Mouse (Mus musculus): ENCODE measurements at regions not wholly inside any gene's neighbourhood (a gene's known extent, or its start where the extent isn't known, plus 50 kb on each side); places are given as distances from the start of the nearest gene placed in this dataset.

GRCm38 (mm10) chr12:26723399-26723798 is 254.4 kb downstream of the Cmpk2 start:
- in situ Hi-C loops (cut with MboI; ENCODE audit: low pct_ligation_motif_present, low pct_unique_long_range_greater_than_20kb, low sequenced_read_pairs), result no loop called here
- H3K27ac ChIP-seq (ENCODE audit: insufficient read depth, low read depth), result no peak overlapping the region
- H3K9ac ChIP-seq (ENCODE audit: insufficient read depth, low read depth), result no peak overlapping the region
- H3K9me3 ChIP-seq (replicated peaks; ENCODE audit: low read length), result no peaks in the 10 kb centered on the region
- no peak overlapping the region for H3K4me3 ChIP-seq (replicated peaks in 1 of 3; ENCODE audit: low read depth in 2 of 3, low read length in 2 of 3, poor library complexity in 1 of 3)
- H3K4me1 ChIP-seq (ENCODE audit: control insufficient read depth in 1 of 2, insufficient read depth in 2 of 2), result peaks cover 0 to 12% of the 10 kb centered on the region in 2 experiments; a peak in 2 of 4 replicates
- no peaks in the 10 kb centered on the region for H3K79me2 ChIP-seq (replicated peaks; ENCODE audit: control insufficient read depth, extremely low read depth, insufficient read depth, poor library complexity, severe bottlenecking)
- dilution Hi-C loops (cut with MboI; ENCODE audit: extremely low pct_ligation_motif_present, extremely low pct_unique_long_range_greater_than_20kb, low sequenced_read_pairs), result no loop called here
- H3K27me3 ChIP-seq (replicated peaks), result no peaks in the 10 kb centered on the region
- no peak overlapping the region for H3K4me2 ChIP-seq (ENCODE audit: insufficient read depth, low read depth, poor library complexity, severe bottlenecking)
- no peak for TF ChIP-seq RAD21 (IDR thresholded peaks at IDR 0.05; ENCODE audit: low read depth, low read length)
- no peak for DNase-seq (ENCODE audit: extremely low read depth)
- no peaks in the 10 kb centered on the region for H3K36me3 ChIP-seq (replicated peaks in 1 of 2; ENCODE audit: control insufficient read depth in 1 of 2, insufficient read depth in 1 of 2, low read length in 1 of 2)

- Histone ChIP-seq H3K27me3 (replicated peaks) (no peaks in the 10 kb centered on the region), H3K79me2 (replicated peaks; ENCODE audit: control insufficient read depth, extremely low read depth, insufficient read depth, poor library complexity, severe bottlenecking) (no peaks in the 10 kb centered on the region), H3K9me3 (replicated peaks; ENCODE audit: low read length) (no peaks in the 10 kb centered on the region), H3K27ac (ENCODE audit: insufficient read depth, low read depth) (no peak overlapping the region), H3K36me3 (replicated peaks in 1 of 2; ENCODE audit: control insufficient read depth in 1 of 2, insufficient read depth in 1 of 2, low read length in 1 of 2) (no peaks in the 10 kb centered on the region), H3K4me3 (replicated peaks in 1 of 3; ENCODE audit: low read depth in 2 of 3, low read length in 2 of 3, poor library complexity in 1 of 3) (no peak overlapping the region), H3K4me1 (ENCODE audit: control insufficient read depth in 1 of 2, insufficient read depth in 2 of 2) (no peaks in the 10 kb centered on the region), H3K4me2 (ENCODE audit: insufficient read depth, low read depth, poor library complexity, severe bottlenecking) (no peak overlapping the region), H3K9ac (ENCODE audit: insufficient read depth, low read depth) (no peak overlapping the region)
- dilution Hi-C loops (cut with MboI; ENCODE audit: extremely low pct_ligation_motif_present, extremely low pct_unique_long_range_greater_than_20kb, low sequenced_read_pairs) (no loop called here), in situ Hi-C loops (cut with MboI; ENCODE audit: low pct_ligation_motif_present, low pct_unique_long_range_greater_than_20kb, low sequenced_read_pairs) (no loop called here)
- no peak for DNase-seq (ENCODE audit: extremely low read depth)
- no peak for TF ChIP-seq ELF1 (IDR thresholded peaks at IDR 0.05; ENCODE audit: low read depth, low read length)
Measured at GRCm38 (mm10) chr12:26698838-26699237, 229.8 kb downstream of the Cmpk2 start.

GRCm38 (mm10) chr12:26688048-26688447 is 219.0 kb downstream of the Cmpk2 start:
- no peaks in the 10 kb centered on the region for H3K27me3 ChIP-seq (replicated peaks)
- in situ Hi-C loops (cut with MboI; ENCODE audit: low pct_ligation_motif_present, low pct_unique_long_range_greater_than_20kb, low sequenced_read_pairs), result no loop called here
- H3K4me3 ChIP-seq (replicated peaks in 1 of 3; ENCODE audit: low read depth in 2 of 3, low read length in 2 of 3, poor library complexity in 1 of 3), result no peak overlapping the region
- H3K79me2 ChIP-seq (replicated peaks; ENCODE audit: control insufficient read depth, extremely low read depth, insufficient read depth, poor library complexity, severe bottlenecking), result no peaks in the 10 kb centered on the region
- H3K36me3 ChIP-seq (replicated peaks in 1 of 2; ENCODE audit: control insufficient read depth in 1 of 2, insufficient read depth in 1 of 2, low read length in 1 of 2), result no peaks in the 10 kb centered on the region
- H3K4me2 ChIP-seq (ENCODE audit: insufficient read depth, low read depth, poor library complexity, severe bottlenecking), result no peak overlapping the region
- dilution Hi-C loops (cut with MboI; ENCODE audit: extremely low pct_ligation_motif_present, extremely low pct_unique_long_range_greater_than_20kb, low sequenced_read_pairs), result no loop called here
- H3K9ac ChIP-seq (ENCODE audit: insufficient read depth, low read depth), result no peak overlapping the region
- H3K27ac ChIP-seq (ENCODE audit: insufficient read depth, low read depth), result no peak overlapping the region
- TF ChIP-seq USF1 (IDR thresholded peaks at IDR 0.05; ENCODE audit: low read depth, low read length) (no peak), MAX (IDR thresholded peaks at IDR 0.05; ENCODE audit: low read length) (no peak), ELF1 (IDR thresholded peaks at IDR 0.05; ENCODE audit: low read depth, low read length) (no peak), JUND (conservative IDR thresholded peaks at IDR 0.05; ENCODE audit: low read depth, low read length) (no peak), BHLHE40 (IDR thresholded peaks at IDR 0.05; ENCODE audit: low read depth, low read length) (no peak), CHD1 (IDR thresholded peaks at IDR 0.05; ENCODE audit: low read depth, low read length) (no peak), MXI1 (IDR thresholded peaks at IDR 0.05; ENCODE audit: low read depth, low read length) (no peak), KAT2A (IDR thresholded peaks at IDR 0.05; ENCODE audit: insufficient replicate concordance, low read length) (no peak), TCF12 (IDR thresholded peaks at IDR 0.05; ENCODE audit: low read depth, low read length) (no peak), POLR2AphosphoS2 (IDR thresholded peaks at IDR 0.05; ENCODE audit: low read depth, low read length) (no peak), E2F4 (IDR thresholded peaks at IDR 0.05; ENCODE audit: insufficient replicate concordance, low read depth, low read length) (no peak), IRF4 (IDR thresholded peaks at IDR 0.05; ENCODE audit: low read depth, low read length) (no peak), ZKSCAN1 (IDR thresholded peaks at IDR 0.05; ENCODE audit: borderline replicate concordance, low read depth, low read length) (no peak)
- H3K4me1 ChIP-seq (ENCODE audit: control insufficient read depth in 1 of 2, insufficient read depth in 2 of 2), result no peaks in the 10 kb centered on the region
- H3K9me3 ChIP-seq (replicated peaks; ENCODE audit: low read length), result no peaks in the 10 kb centered on the region
- no peak for DNase-seq (ENCODE audit: extremely low read depth)
